Mouse (Mus musculus): ENCODE measurements around the gene Nckap5l. TPM values are rescaled to one million over a fixed set of nuclear protein-coding genes. Genes with fewer than 3 reads are reported as not detected.

The Nckap5l gene
- polyA plus RNA-seq, 1 experiment: 4.0 TPM

DNA sequence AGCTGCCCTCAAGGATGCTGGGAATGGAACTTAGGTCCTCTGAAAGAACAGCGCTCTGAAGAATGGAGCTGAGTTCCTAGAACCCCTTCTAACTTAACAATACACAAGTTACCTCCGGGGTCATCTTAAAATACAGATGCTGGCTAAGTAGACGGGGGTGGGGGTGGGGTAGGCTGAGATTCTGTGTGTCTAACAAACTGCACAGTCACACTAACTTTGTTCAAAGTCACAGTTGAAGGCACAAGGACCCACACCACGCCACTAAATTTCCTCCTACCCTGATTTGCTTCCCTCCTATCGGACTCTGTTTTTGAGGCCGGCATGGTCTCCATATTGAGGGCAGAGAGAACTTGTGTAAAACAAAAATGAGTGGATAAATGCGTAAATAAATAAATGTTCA is 15.4 kb upstream of the Nckap5l start:
- TF ChIP-seq POLR2A (IDR thresholded peaks at IDR 0.05; ENCODE audit: borderline replicate concordance, control insufficient read depth, low read depth, low read length) (no peak), CTCF (IDR thresholded peaks at IDR 0.05; ENCODE audit: control insufficient read depth, insufficient read depth, low read length) (no peak)
- 54% methylated on average over 7 of the region's 7 CpGs for WGBS
- Histone ChIP-seq H3K27ac (ENCODE audit: control insufficient read depth, insufficient read depth, low read depth, low read length, poor library complexity) (no peak overlapping the region), H3K4me3 (replicated peaks; ENCODE audit: control insufficient read depth, low read depth, low read length) (no peak overlapping the region), H3K4me1 (ENCODE audit: control insufficient read depth, insufficient read depth, low read length) (no peaks in the 10 kb centered on the region)

DNA sequence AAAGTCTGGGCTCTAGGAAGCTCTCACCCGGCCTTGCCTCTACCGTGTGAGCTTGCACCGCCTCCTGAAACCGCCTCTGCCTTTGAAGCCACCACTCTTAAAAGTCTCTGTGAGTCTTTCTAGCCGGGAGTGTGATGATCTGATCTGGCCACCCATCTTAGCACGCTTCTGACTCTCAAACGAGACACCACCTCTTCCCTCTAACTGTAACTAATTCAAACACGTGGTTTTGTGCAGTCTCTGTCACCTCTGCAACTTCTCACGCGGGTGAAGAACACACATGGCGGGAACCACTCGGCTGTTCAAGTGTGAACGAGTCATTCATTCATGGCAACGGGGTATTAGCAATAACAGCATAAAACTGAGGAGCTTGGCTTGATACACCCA is 14.1 kb upstream of the Nckap5l start:
- WGBS: 64% methylated on average over 14 of the region's 14 CpGs
- no peak for TF ChIP-seq CTCF (IDR thresholded peaks at IDR 0.05; ENCODE audit: control insufficient read depth, insufficient read depth, low read length)

DNA sequence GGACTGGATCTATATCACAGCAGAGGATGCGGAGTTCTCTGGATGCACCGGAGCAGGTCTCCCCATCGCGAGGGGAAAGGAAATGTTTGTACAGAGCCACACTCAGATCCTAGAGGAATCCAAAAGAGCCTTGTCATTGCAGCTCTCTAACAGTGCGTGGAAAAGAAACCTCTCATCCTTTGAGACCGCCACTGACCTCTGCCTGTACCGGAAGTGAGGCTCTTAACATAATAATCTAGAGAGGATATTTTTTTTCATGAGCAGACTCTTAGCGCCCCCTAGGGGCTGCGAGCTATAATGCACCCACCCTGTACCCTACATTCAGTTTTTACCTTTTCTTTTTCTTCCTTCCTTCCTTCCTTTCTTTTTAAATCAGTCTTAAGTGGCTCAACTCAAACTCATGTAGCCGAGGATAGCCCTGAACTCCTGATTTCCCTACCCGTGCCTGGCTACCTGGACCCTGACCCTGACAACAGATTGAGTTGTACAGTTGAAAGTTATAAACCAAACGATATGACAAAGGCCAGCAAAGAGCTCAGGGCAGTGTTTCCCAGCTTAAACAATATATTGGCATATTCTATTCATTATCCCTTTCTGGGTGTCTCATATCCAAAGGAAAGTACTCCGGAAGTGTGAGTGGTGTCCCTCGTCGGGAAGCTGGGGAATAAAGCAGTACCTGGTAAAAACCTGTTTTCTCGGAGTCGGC is 13.6 kb upstream of the Nckap5l start:
- H3K4me1 ChIP-seq (ENCODE audit: control insufficient read depth, insufficient read depth, low read length): no peaks in the 10 kb centered on the region
- WGBS: 55% methylated on average over 17 of the region's 17 CpGs

More for the DNA sequence above, 14.1 kb upstream of the Nckap5l start:
- no peak overlapping the region for H3K4me3 ChIP-seq (replicated peaks; ENCODE audit: control insufficient read depth, low read depth, low read length)
- H3K4me1 ChIP-seq (ENCODE audit: control insufficient read depth, insufficient read depth, low read length): no peaks in the 10 kb centered on the region
- H3K27ac ChIP-seq (ENCODE audit: control insufficient read depth, insufficient read depth, low read depth, low read length, poor library complexity): no peak overlapping the region

DNA sequence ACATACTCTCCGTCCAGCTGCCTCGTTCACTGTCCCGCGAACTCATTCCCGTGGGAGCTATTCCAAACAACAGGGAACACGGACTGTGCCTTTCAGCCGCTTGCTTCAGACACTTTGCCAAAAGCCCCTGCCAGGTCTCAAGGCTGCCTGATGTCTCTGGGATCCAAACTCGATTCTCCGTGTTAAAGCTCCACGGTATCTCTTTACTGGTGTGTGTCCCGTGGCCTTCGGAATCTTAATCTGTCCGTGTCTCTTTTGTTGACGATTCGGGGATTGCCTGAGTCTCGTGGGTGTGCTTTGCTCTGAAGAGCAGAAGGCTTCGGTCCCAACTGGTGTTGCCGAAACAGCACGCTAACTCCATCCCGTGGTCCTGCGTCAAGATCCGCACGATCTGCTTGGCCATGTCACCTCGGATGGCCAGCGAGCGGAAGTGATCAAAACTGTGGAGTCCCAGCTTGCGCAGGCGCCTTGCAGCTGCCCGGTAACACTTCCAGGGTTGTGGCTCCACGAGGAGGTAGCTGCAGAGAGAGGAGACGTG is 12.7 kb upstream of the Nckap5l start:
- Histone ChIP-seq H3K4me1 (ENCODE audit: control insufficient read depth, insufficient read depth, low read length) (no peaks in the 10 kb centered on the region), H3K4me3 (replicated peaks; ENCODE audit: control insufficient read depth, low read depth, low read length) (no peak overlapping the region), H3K27ac (ENCODE audit: control insufficient read depth, insufficient read depth, low read depth, low read length, poor library complexity) (no peak overlapping the region)
- TF ChIP-seq CTCF (IDR thresholded peaks at IDR 0.05; ENCODE audit: control insufficient read depth, insufficient read depth, low read length): no peak
- TF ChIP-seq POLR2A (IDR thresholded peaks at IDR 0.05; ENCODE audit: borderline replicate concordance, control insufficient read depth, low read depth, low read length): no peak
- 89% methylated on average over 31 of the region's 31 CpGs for WGBS

More for the DNA sequence above, 13.6 kb upstream of the Nckap5l start:
- TF ChIP-seq CTCF (IDR thresholded peaks at IDR 0.05; ENCODE audit: control insufficient read depth, insufficient read depth, low read length) (peak; percentile 53), POLR2A (IDR thresholded peaks at IDR 0.05; ENCODE audit: borderline replicate concordance, control insufficient read depth, low read depth, low read length) (no peak)
- no peak overlapping the region for H3K27ac ChIP-seq (ENCODE audit: control insufficient read depth, insufficient read depth, low read depth, low read length, poor library complexity)
- H3K4me3 ChIP-seq (replicated peaks; ENCODE audit: control insufficient read depth, low read depth, low read length): no peak overlapping the region

DNA sequence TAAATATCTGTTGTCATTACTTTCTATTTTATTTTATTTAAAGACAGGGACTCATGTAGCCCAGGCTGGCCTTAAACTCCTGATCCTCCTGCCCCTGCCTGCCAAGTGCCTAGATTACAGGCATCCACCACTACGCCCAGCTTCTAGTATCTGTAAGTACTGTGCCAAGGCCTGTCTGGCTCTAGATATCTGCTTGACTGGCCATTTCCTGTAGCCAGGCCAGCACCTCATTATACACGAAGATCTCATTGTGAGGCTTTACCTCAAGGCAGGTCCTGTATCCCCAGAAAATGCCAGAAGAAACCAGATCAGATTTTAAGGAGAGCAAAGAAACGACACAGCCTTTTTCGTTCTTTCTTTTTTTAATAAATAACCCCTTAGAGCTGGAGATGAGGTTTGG is 12.2 kb upstream of the Nckap5l start:
- TF ChIP-seq CTCF (IDR thresholded peaks at IDR 0.05; ENCODE audit: control insufficient read depth, insufficient read depth, low read length) (no peak), POLR2A (IDR thresholded peaks at IDR 0.05; ENCODE audit: borderline replicate concordance, control insufficient read depth, low read depth, low read length) (no peak)
- WGBS: 86% methylated on average over 4 of the region's 4 CpGs
- no peak overlapping the region for H3K27ac ChIP-seq (ENCODE audit: control insufficient read depth, insufficient read depth, low read depth, low read length, poor library complexity)
- H3K4me1 ChIP-seq (ENCODE audit: control insufficient read depth, insufficient read depth, low read length): no peaks in the 10 kb centered on the region
- H3K4me3 ChIP-seq (replicated peaks; ENCODE audit: control insufficient read depth, low read depth, low read length): no peak overlapping the region

DNA sequence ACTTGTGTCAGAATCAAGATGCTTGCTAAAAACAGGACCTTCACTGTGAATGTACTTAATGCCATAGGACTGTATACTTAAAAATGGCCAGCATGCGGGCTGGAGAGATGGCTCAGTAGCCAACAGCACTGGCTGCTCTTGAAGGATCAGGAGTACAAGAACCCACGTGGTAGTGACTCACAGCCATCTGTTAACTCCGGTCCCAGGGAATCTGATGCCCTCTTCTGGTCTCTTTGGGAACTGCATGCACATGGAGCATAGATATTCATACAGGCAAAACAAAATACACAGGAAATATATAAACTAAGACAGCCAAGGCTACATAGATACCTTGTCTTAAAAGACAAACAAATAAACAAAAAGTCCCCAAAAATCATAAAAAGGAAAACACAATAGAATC is 11.5 kb upstream of the Nckap5l start:
- no peaks in the 10 kb centered on the region for H3K4me1 ChIP-seq (ENCODE audit: control insufficient read depth, insufficient read depth, low read length)
- H3K4me3 ChIP-seq (replicated peaks; ENCODE audit: control insufficient read depth, low read depth, low read length): no peak overlapping the region
- 29% methylated on average over 3 of the region's 3 CpGs for WGBS
- no peak overlapping the region for H3K27ac ChIP-seq (ENCODE audit: control insufficient read depth, insufficient read depth, low read depth, low read length, poor library complexity)
- TF ChIP-seq CTCF (IDR thresholded peaks at IDR 0.05; ENCODE audit: control insufficient read depth, insufficient read depth, low read length) (peak; percentile 49), POLR2A (IDR thresholded peaks at IDR 0.05; ENCODE audit: borderline replicate concordance, control insufficient read depth, low read depth, low read length) (no peak)

DNA sequence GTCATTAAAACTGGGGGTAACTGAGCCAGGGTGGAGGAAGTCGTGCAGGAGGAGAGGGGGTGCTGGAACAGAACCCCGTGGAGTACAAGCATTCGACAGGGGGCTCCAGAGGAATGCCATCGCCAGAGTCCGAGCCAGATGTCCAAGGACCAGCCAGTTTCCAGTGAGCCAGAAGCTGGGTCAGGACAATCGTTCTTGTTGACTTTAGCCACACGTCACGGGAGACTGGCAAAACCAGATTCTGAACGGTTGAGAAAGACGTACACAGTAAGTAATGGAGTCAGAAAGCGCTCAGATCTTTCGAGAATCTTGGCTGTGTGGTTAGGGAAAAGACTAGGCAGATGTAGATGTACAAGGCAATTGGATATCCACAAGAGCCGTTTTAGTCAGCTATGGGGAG is 5.6 kb upstream of the Nckap5l start:
- Histone ChIP-seq H3K27ac (ENCODE audit: control insufficient read depth, insufficient read depth, low read depth, low read length, poor library complexity) (no peak overlapping the region), H3K4me1 (ENCODE audit: control insufficient read depth, insufficient read depth, low read length) (no peaks in the 10 kb centered on the region; the same call in 1 of the 2 replicates), H3K4me3 (replicated peaks; ENCODE audit: control insufficient read depth, low read depth, low read length) (no peak overlapping the region)
- TF ChIP-seq CTCF (IDR thresholded peaks at IDR 0.05; ENCODE audit: control insufficient read depth, insufficient read depth, low read length) (no peak), POLR2A (IDR thresholded peaks at IDR 0.05; ENCODE audit: borderline replicate concordance, control insufficient read depth, low read depth, low read length) (no peak)
- 79% methylated on average over 13 of the region's 13 CpGs for WGBS

DNA sequence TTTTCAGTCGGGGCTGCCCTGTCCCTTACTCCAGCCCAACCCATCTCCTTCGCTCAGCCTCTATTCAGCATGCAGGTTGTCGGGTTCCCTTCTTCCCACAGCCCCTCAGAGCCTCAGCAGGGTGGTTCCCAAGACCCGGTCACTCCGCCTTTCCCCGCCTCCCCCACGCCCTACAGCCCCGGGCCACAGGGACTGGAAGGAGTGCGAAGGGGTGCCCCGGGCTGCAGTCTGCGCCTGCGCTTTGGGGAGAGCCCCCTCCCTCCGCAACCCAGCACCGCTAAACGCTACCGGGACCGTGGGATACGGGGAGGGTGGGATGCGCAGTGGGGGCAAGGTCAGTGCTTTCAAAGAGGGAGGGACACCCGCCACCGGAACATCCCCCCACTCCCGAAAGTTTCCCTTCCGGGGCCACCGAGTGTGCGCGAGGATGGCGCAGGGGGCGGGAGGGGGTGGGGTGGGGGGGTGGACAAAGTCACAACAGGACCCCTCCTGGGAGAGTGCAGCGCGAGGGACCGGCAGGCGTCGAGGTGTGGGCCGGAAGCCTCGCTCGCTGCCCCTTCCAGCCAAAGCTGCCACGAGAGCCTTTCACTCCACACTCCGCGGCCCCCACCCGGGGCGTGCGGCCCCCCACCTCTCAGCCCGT is 464 bp downstream of the Nckap5l start:
- Histone ChIP-seq H3K27ac (ENCODE audit: control insufficient read depth, insufficient read depth, low read depth, low read length, poor library complexity) (no peak overlapping the region), H3K4me3 (replicated peaks; ENCODE audit: control insufficient read depth, low read depth, low read length) (peak overlapping the region; percentile 70), H3K4me1 (ENCODE audit: control insufficient read depth, insufficient read depth, low read length) (no peaks in the 10 kb centered on the region; the same call in 1 of the 2 replicates)
- TF ChIP-seq CTCF (IDR thresholded peaks at IDR 0.05; ENCODE audit: control insufficient read depth, insufficient read depth, low read length) (no peak), POLR2A (IDR thresholded peaks at IDR 0.05; ENCODE audit: borderline replicate concordance, control insufficient read depth, low read depth, low read length) (no peak)
- under 1% methylated on average over 43 of the region's 43 CpGs for WGBS

Data from bone marrow, adult 2 months (tissue).